Mouse (Mus musculus): Measurements from ENCODE around the gene Igsf21. TPM values are rescaled to one million over a fixed set of nuclear protein-coding genes. Genes with fewer than 3 reads are reported as not detected.

The Igsf21 gene
- polyA plus RNA-seq, 1 experiment from 2014 or later: not detected

DNA sequence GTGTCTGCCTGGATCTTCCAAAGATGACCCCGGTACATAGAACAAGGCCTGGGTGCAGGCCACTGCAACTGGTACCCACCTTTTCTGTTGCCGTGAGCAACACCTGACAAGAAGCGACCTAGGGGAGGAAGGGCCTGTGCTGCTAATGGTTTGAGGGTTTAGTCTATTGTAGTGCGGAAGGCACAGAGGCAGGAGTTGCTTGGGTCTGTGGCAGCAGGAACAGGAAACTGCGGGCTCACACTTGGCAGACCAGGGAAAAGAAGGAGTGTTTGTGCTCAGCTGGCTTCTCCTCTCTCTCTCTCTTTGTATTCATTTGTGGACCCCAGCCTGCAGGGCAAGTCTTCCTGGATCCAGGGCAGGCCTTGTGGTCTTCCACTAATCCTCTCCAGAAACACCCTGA lies 124.0 kb downstream of the Igsf21 start:
- H3K4me2 ChIP-seq (ENCODE audit: low read depth, low read length): no peak overlapping the region
- no peaks in the 10 kb centered on the region for H3K4me1 ChIP-seq (ENCODE audit: control insufficient read depth, low read depth, low read length)
- no peak overlapping the region for H3K4me3 ChIP-seq (ENCODE audit: low read depth, low read length)
- H3K27me3 ChIP-seq (ENCODE audit: control insufficient read depth, insufficient read depth, low read depth, low read length): no peaks in the 10 kb centered on the region
- no peak overlapping the region for H3K9ac ChIP-seq (ENCODE audit: low read depth, low read length)
- ATAC-seq (ENCODE audit: low read depth): no peak
- H3K9me3 ChIP-seq (replicated peaks; ENCODE audit: control insufficient read depth, low read length): no peaks in the 10 kb centered on the region
- no peaks in the 10 kb centered on the region for H3K36me3 ChIP-seq (ENCODE audit: control insufficient read depth, insufficient read depth)
- no peak overlapping the region for H3K27ac ChIP-seq (ENCODE audit: low read length)
- 55% methylated on average over 5 of the region's 5 CpGs for WGBS (ENCODE audit: insufficient replicate concordance)

DNA sequence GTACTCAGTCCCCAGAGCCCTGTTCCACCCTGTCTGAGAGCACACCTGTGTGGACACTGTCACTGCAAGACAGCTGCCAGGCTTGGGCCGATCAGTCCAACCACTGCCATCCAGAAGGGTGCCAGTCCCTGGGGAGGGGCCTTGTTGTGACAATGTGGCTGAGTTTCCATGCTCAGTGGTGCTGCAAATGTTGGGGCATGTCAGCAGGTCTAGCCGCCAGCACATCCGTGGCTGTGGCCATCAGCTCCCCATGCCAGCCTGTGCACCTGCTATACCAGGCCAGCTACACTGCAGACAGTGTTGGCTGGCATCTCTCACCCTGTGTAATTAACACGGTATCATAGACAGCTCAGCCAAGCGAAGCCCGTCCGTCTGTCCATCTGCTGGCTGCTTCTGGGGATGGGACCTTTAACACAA lies 129.3 kb downstream of the Igsf21 start:
- no peak for ATAC-seq (ENCODE audit: low read depth)
- Histone ChIP-seq H3K4me3 (ENCODE audit: low read depth, low read length) (no peak overlapping the region), H3K4me2 (ENCODE audit: low read depth, low read length) (no peak overlapping the region), H3K27me3 (ENCODE audit: control insufficient read depth, insufficient read depth, low read depth, low read length) (no peaks in the 10 kb centered on the region), H3K9me3 (replicated peaks; ENCODE audit: control insufficient read depth, low read length) (no peaks in the 10 kb centered on the region), H3K27ac (ENCODE audit: low read length) (no peak overlapping the region), H3K36me3 (ENCODE audit: control insufficient read depth, insufficient read depth) (no peaks in the 10 kb centered on the region), H3K4me1 (ENCODE audit: control insufficient read depth, low read depth, low read length) (no peaks in the 10 kb centered on the region), H3K9ac (ENCODE audit: low read depth, low read length) (no peak overlapping the region)
- WGBS (ENCODE audit: insufficient replicate concordance): 60% methylated on average over 7 of the region's 7 CpGs

- H3K4me2 ChIP-seq (ENCODE audit: low read depth, low read length): no peak overlapping the region
- no peak overlapping the region for H3K27ac ChIP-seq (ENCODE audit: low read length)
- H3K36me3 ChIP-seq (ENCODE audit: control insufficient read depth, insufficient read depth): no peaks in the 10 kb centered on the region
- 63% methylated on average over 9 of the region's 9 CpGs for WGBS (ENCODE audit: insufficient replicate concordance)
- H3K4me1 ChIP-seq (ENCODE audit: control insufficient read depth, low read depth, low read length): no peaks in the 10 kb centered on the region
- no peak overlapping the region for H3K9ac ChIP-seq (ENCODE audit: low read depth, low read length)
- ATAC-seq (ENCODE audit: low read depth): no peak
- H3K4me3 ChIP-seq (ENCODE audit: low read depth, low read length): no peak overlapping the region
- no peaks in the 10 kb centered on the region for H3K9me3 ChIP-seq (replicated peaks; ENCODE audit: control insufficient read depth, low read length)
- H3K27me3 ChIP-seq (ENCODE audit: control insufficient read depth, insufficient read depth, low read depth, low read length): no peaks in the 10 kb centered on the region
These were observed 130.8 kb downstream of the Igsf21 start for GRCm38 (mm10) chr4:140115756-140116155.

GRCm38 (mm10) chr4:140115053-140115452 lies 131.5 kb downstream of the Igsf21 start:
- Histone ChIP-seq H3K27me3 (ENCODE audit: control insufficient read depth, insufficient read depth, low read depth, low read length) (peaks cover 3% of the 10 kb centered on the region), H3K4me2 (ENCODE audit: low read depth, low read length) (no peak overlapping the region), H3K9ac (ENCODE audit: low read depth, low read length) (no peak overlapping the region), H3K9me3 (replicated peaks; ENCODE audit: control insufficient read depth, low read length) (no peaks in the 10 kb centered on the region), H3K27ac (ENCODE audit: low read length) (no peak overlapping the region), H3K36me3 (ENCODE audit: control insufficient read depth, insufficient read depth) (no peaks in the 10 kb centered on the region), H3K4me1 (ENCODE audit: control insufficient read depth, low read depth, low read length) (no peaks in the 10 kb centered on the region), H3K4me3 (ENCODE audit: low read depth, low read length) (no peak overlapping the region)
- 61% methylated on average over 6 of the region's 6 CpGs for WGBS (ENCODE audit: insufficient replicate concordance)
- ATAC-seq (ENCODE audit: low read depth): no peak

- Histone ChIP-seq H3K4me3 (ENCODE audit: low read depth, low read length) (no peak overlapping the region), H3K9me3 (replicated peaks; ENCODE audit: control insufficient read depth, low read length) (no peaks in the 10 kb centered on the region), H3K27ac (ENCODE audit: low read length) (no peak overlapping the region), H3K36me3 (ENCODE audit: control insufficient read depth, insufficient read depth) (no peaks in the 10 kb centered on the region), H3K4me1 (ENCODE audit: control insufficient read depth, low read depth, low read length) (no peaks in the 10 kb centered on the region), H3K4me2 (ENCODE audit: low read depth, low read length) (no peak overlapping the region), H3K9ac (ENCODE audit: low read depth, low read length) (no peak overlapping the region), H3K27me3 (ENCODE audit: control insufficient read depth, insufficient read depth, low read depth, low read length) (peaks cover 14% of the 10 kb centered on the region)
- ATAC-seq (ENCODE audit: low read depth): no peak
- 61% methylated on average over 18 of the region's 18 CpGs for WGBS (ENCODE audit: insufficient replicate concordance)
These were observed 132.7 kb downstream of the Igsf21 start for GRCm38 (mm10) chr4:140113690-140114475.

- H3K4me3 ChIP-seq (ENCODE audit: low read depth, low read length): no peak overlapping the region
- no peak overlapping the region for H3K9ac ChIP-seq (ENCODE audit: low read depth, low read length)
- peaks cover 19% of the 10 kb centered on the region for H3K27me3 ChIP-seq (ENCODE audit: control insufficient read depth, insufficient read depth, low read depth, low read length)
- ATAC-seq (ENCODE audit: low read depth): no peak
- no peaks in the 10 kb centered on the region for H3K4me1 ChIP-seq (ENCODE audit: control insufficient read depth, low read depth, low read length)
- H3K36me3 ChIP-seq (ENCODE audit: control insufficient read depth, insufficient read depth): no peaks in the 10 kb centered on the region
- no peaks in the 10 kb centered on the region for H3K9me3 ChIP-seq (replicated peaks; ENCODE audit: control insufficient read depth, low read length)
- no peak overlapping the region for H3K27ac ChIP-seq (ENCODE audit: low read length)
- no peak overlapping the region for H3K4me2 ChIP-seq (ENCODE audit: low read depth, low read length)
- 44% methylated on average over 6 of the region's 6 CpGs for WGBS (ENCODE audit: insufficient replicate concordance)
These were observed 137.0 kb downstream of the Igsf21 start for GRCm38 (mm10) chr4:140109626-140109948.

GRCm38 (mm10) chr4:140108871-140109625 lies 137.5 kb downstream of the Igsf21 start:
- Histone ChIP-seq H3K9ac (ENCODE audit: low read depth, low read length) (no peak overlapping the region), H3K27me3 (ENCODE audit: control insufficient read depth, insufficient read depth, low read depth, low read length) (peaks cover 19% of the 10 kb centered on the region), H3K4me2 (ENCODE audit: low read depth, low read length) (no peak overlapping the region), H3K4me1 (ENCODE audit: control insufficient read depth, low read depth, low read length) (no peaks in the 10 kb centered on the region), H3K9me3 (replicated peaks; ENCODE audit: control insufficient read depth, low read length) (no peaks in the 10 kb centered on the region), H3K4me3 (ENCODE audit: low read depth, low read length) (no peak overlapping the region), H3K27ac (ENCODE audit: low read length) (no peak overlapping the region), H3K36me3 (ENCODE audit: control insufficient read depth, insufficient read depth) (no peaks in the 10 kb centered on the region)
- ATAC-seq (ENCODE audit: low read depth): no peak
- 5% methylated on average over 32 of the region's 32 CpGs for WGBS (ENCODE audit: insufficient replicate concordance)

GRCm38 (mm10) chr4:140107161-140107560 lies 139.4 kb downstream of the Igsf21 start:
- Histone ChIP-seq H3K27me3 (ENCODE audit: control insufficient read depth, insufficient read depth, low read depth, low read length) (peaks cover 24% of the 10 kb centered on the region), H3K36me3 (ENCODE audit: control insufficient read depth, insufficient read depth) (no peaks in the 10 kb centered on the region), H3K4me2 (ENCODE audit: low read depth, low read length) (no peak overlapping the region), H3K4me3 (ENCODE audit: low read depth, low read length) (no peak overlapping the region), H3K4me1 (ENCODE audit: control insufficient read depth, low read depth, low read length) (no peaks in the 10 kb centered on the region), H3K9me3 (replicated peaks; ENCODE audit: control insufficient read depth, low read length) (no peaks in the 10 kb centered on the region), H3K9ac (ENCODE audit: low read depth, low read length) (no peak overlapping the region), H3K27ac (ENCODE audit: low read length) (no peak overlapping the region)
- 63% methylated on average over 11 of the region's 12 CpGs for WGBS (ENCODE audit: insufficient replicate concordance)
- ATAC-seq (ENCODE audit: low read depth): no peak

DNA sequence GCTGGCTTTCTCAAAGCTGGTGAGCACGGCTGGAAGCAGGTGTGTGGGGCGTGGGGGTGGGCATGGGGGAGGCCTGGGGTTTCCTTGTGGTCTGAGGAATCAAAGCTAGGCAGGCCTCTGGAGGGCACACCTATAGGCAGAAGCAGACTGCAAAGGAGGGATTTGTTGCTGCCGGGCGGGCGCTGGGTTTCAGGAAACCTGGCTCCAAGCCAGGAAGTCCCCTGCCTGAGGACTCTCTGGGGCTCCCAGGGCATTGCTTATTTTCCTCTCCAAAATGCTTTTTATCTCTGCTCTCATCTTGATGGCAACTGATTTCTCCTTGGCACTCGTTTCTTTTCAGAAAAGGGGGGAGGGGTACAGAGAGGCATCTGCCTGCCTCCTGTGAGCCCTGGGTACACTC lies 141.8 kb downstream of the Igsf21 start:
- H3K27me3 ChIP-seq (ENCODE audit: control insufficient read depth, insufficient read depth, low read depth, low read length): peaks cover 18% of the 10 kb centered on the region

More for the DNA sequence above, 141.8 kb downstream of the Igsf21 start:
- no peak overlapping the region for H3K4me2 ChIP-seq (ENCODE audit: low read depth, low read length)
- H3K9ac ChIP-seq (ENCODE audit: low read depth, low read length): no peak overlapping the region
- no peak overlapping the region for H3K4me3 ChIP-seq (ENCODE audit: low read depth, low read length)
- no peaks in the 10 kb centered on the region for H3K36me3 ChIP-seq (ENCODE audit: control insufficient read depth, insufficient read depth)
- no peak for ATAC-seq (ENCODE audit: low read depth)
- 7% methylated on average over 6 of the region's 6 CpGs for WGBS (ENCODE audit: insufficient replicate concordance)
- H3K27ac ChIP-seq (ENCODE audit: low read length): no peak overlapping the region
- no peaks in the 10 kb centered on the region for H3K9me3 ChIP-seq (replicated peaks; ENCODE audit: control insufficient read depth, low read length)
- H3K4me1 ChIP-seq (ENCODE audit: control insufficient read depth, low read depth, low read length): no peaks in the 10 kb centered on the region
